In genomic region chr17:45193456-45194025, GRCm38 (mm10) we compare ENCODE assay signal across 15 mouse cellular contexts.
DNase-seq lines count a peak whose midpoint lies in the region; ATAC-seq and TF ChIP-seq lines count a peak whose summit lies in the region.
"Had no signal": no experiment of that assay in that cellular context is flagged by ENCODE, and none has a peak within 500 bp of the region (broad histone marks: within the 10 kb centered on the region; RNA-seq: fewer than 3 reads in every experiment).

No protein-coding gene starts in this region.

- H3K27me3 ChIP-seq in hindbrain, embryonic 10.5 days (ENCODE audit: insufficient read depth, poor library complexity, severe bottlenecking), result no peaks in the 10 kb centered on the region
- no peaks in the 10 kb centered on the region for H3K27me3 ChIP-seq in hindbrain, embryonic 12.5 days
- H3K27me3 ChIP-seq in midbrain, embryonic 16.5 days (ENCODE audit: control insufficient read depth, insufficient read depth, low read depth, low read length), result no peaks in the 10 kb centered on the region
- no peaks in the 10 kb centered on the region for H3K27me3 ChIP-seq in midbrain, postnatal 0 days (ENCODE audit: insufficient read depth, low read length)
- no peaks in the 10 kb centered on the region for H3K27me3 ChIP-seq in thymus, adult 2 months (ENCODE audit: control insufficient read depth, insufficient read depth, low read length)
- H3K27me3 ChIP-seq: heart, embryonic 12.5 days; liver, embryonic 13.5 days had no signal

- H3K36me3 ChIP-seq in hindbrain, embryonic 10.5 days, result no peaks in the 10 kb centered on the region
- no peaks in the 10 kb centered on the region for H3K36me3 ChIP-seq in hindbrain, embryonic 12.5 days
- no peaks in the 10 kb centered on the region for H3K36me3 ChIP-seq in midbrain, embryonic 16.5 days (ENCODE audit: control insufficient read depth, insufficient read depth, low read length)
- H3K36me3 ChIP-seq in midbrain, postnatal 0 days (ENCODE audit: insufficient read depth, low read length), result no peaks in the 10 kb centered on the region
- H3K36me3 ChIP-seq in thymus, adult 2 months (ENCODE audit: control insufficient read depth, insufficient read depth, low read length), result no peaks in the 10 kb centered on the region
- H3K36me3 ChIP-seq: heart, embryonic 12.5 days; liver, embryonic 13.5 days had no signal

- no peak for TF ChIP-seq POLR2A in thymus, adult 2 months (IDR thresholded peaks at IDR 0.05; ENCODE audit: control insufficient read depth, extremely low read depth, insufficient read depth, low read length, poor library complexity)

- no peak for ATAC-seq in hindbrain, embryonic 12.5 days (ENCODE audit: low FRiP score)
- 0 out of 2 replicates have a peak, but pooled peaks have one; percentile 56 for ATAC-seq in midbrain, embryonic 16.5 days
- ATAC-seq in midbrain, postnatal 0 days (ENCODE audit: low FRiP score), result no peak

- peak; percentile 15 for DNase-seq in hindbrain, embryonic 10.5 days (ENCODE audit: low spot score)
- no peak for DNase-seq in midbrain, postnatal 0 days (ENCODE audit: low spot score)
- peak; percentile 44 for DNase-seq in layer of hippocampus, adult 9-10 months (ENCODE audit: low spot score)
- no peak for DNase-seq in thymus, adult 2 months
- no peak for DNase-seq in spleen, postnatal 36 days (ENCODE audit: low spot score in 2 of 2)
- DNase-seq: cerebellum, postnatal 36 days; gastrocnemius, postnatal 14 days; heart, postnatal 36 days; kidney, postnatal 25 days; liver, embryonic 13.5 days; lung, postnatal 10 days; right cerebral cortex, postnatal 4 days had no signal

- H3K9me3 ChIP-seq in hindbrain, embryonic 10.5 days, result no peaks in the 10 kb centered on the region
- H3K9me3 ChIP-seq in hindbrain, embryonic 12.5 days (replicated peaks), result no peaks in the 10 kb centered on the region
- 0 out of 2 replicates have a peak, but pooled peaks cover 3% of the 10 kb centered on the region for H3K9me3 ChIP-seq in midbrain, embryonic 16.5 days (replicated peaks; ENCODE audit: control insufficient read depth, low read length, poor library complexity, severe bottlenecking)
- no peaks in the 10 kb centered on the region for H3K9me3 ChIP-seq in midbrain, postnatal 0 days (ENCODE audit: low read length)
- H3K9me3 ChIP-seq: liver, embryonic 13.5 days had no signal

- no peak overlapping the region for H3K4me3 ChIP-seq in hindbrain, embryonic 10.5 days
- no peak overlapping the region for H3K4me3 ChIP-seq in hindbrain, embryonic 12.5 days
- H3K4me3 ChIP-seq in midbrain, embryonic 16.5 days (ENCODE audit: low read depth, low read length), result no peak overlapping the region
- no peak overlapping the region for H3K4me3 ChIP-seq in midbrain, postnatal 0 days (ENCODE audit: low read depth, low read length)
- H3K4me3 ChIP-seq in thymus, adult 2 months (ENCODE audit: control insufficient read depth, insufficient read depth, low read length), result no peak overlapping the region
- H3K4me3 ChIP-seq: heart, embryonic 12.5 days; liver, embryonic 13.5 days had no signal

- H3K9ac ChIP-seq in hindbrain, embryonic 12.5 days, result no peak overlapping the region
- no peak overlapping the region for H3K9ac ChIP-seq in midbrain, embryonic 16.5 days (ENCODE audit: low read depth, low read length)
- H3K9ac ChIP-seq in midbrain, postnatal 0 days (replicated peaks; ENCODE audit: low read length, poor library complexity, severe bottlenecking), result no peak overlapping the region
- H3K9ac ChIP-seq: heart, embryonic 12.5 days; liver, embryonic 13.5 days had no signal

- H3K4me1 ChIP-seq in hindbrain, embryonic 10.5 days (replicated peaks), result peaks cover 16% of the 10 kb centered on the region
- H3K4me1 ChIP-seq in hindbrain, embryonic 12.5 days, result 0 out of 2 replicates have a peak, but pooled peaks cover 3% of the 10 kb centered on the region
- H3K4me1 ChIP-seq in midbrain, embryonic 16.5 days (ENCODE audit: control insufficient read depth, insufficient read depth, low read length), result no peaks in the 10 kb centered on the region
- no peaks in the 10 kb centered on the region for H3K4me1 ChIP-seq in midbrain, postnatal 0 days (ENCODE audit: insufficient read depth, low read length)
- H3K4me1 ChIP-seq in thymus, adult 2 months (replicated peaks; ENCODE audit: control insufficient read depth, insufficient read depth, low read length), result no peaks in the 10 kb centered on the region
- H3K4me1 ChIP-seq: liver, embryonic 13.5 days had no signal

- H3K4me2 ChIP-seq in hindbrain, embryonic 12.5 days (replicated peaks), result no peak overlapping the region
- no peak overlapping the region for H3K4me2 ChIP-seq in midbrain, embryonic 16.5 days (ENCODE audit: low read length)
- H3K4me2 ChIP-seq in midbrain, postnatal 0 days (ENCODE audit: low read depth, low read length, poor library complexity, severe bottlenecking), result no peak overlapping the region
- H3K4me2 ChIP-seq: heart, embryonic 12.5 days; liver, embryonic 13.5 days had no signal

- no peak overlapping the region for H3K27ac ChIP-seq in hindbrain, embryonic 10.5 days
- no peak overlapping the region for H3K27ac ChIP-seq in hindbrain, embryonic 12.5 days
- no peak overlapping the region for H3K27ac ChIP-seq in midbrain, embryonic 16.5 days (ENCODE audit: low read length)
- H3K27ac ChIP-seq in midbrain, postnatal 0 days (ENCODE audit: low read depth, low read length), result no peak overlapping the region
- no peak overlapping the region for H3K27ac ChIP-seq in thymus, adult 2 months (ENCODE audit: control insufficient read depth, insufficient read depth, low read length)
- H3K27ac ChIP-seq: liver, embryonic 13.5 days had no signal

- no peak for TF ChIP-seq CTCF in midbrain, postnatal 0 days (IDR thresholded peaks at IDR 0.05)
- no peak for TF ChIP-seq CTCF in thymus, adult 2 months (IDR thresholded peaks at IDR 0.05; ENCODE audit: borderline replicate concordance, control insufficient read depth, extremely low read depth, insufficient read depth, low read length, poor library complexity)

- 57% methylated on average over 11 of the region's 11 CpGs for WGBS in hindbrain, embryonic 10.5 days
- WGBS in hindbrain, embryonic 12.5 days, result 57% methylated on average over 11 of the region's 11 CpGs
- WGBS in midbrain, embryonic 16.5 days, result 65% methylated on average over 11 of the region's 11 CpGs
- WGBS in midbrain, postnatal 0 days, result 49% methylated on average over 11 of the region's 11 CpGs
- WGBS in thymus, adult 2 months, result 89% methylated on average over 11 of the region's 11 CpGs

Comparison
In these comparisons a context has a peak if more than half of its experiments do, and no peak if none do; other contexts are left out.
1. DNase-seq: peak in hindbrain, embryonic 10.5 days (single experiment) and layer of hippocampus, adult 9-10 months (single experiment); none in midbrain, postnatal 0 days (single experiment), thymus, adult 2 months (single experiment) and spleen, postnatal 36 days (0 of 2).